Mouse (Mus musculus) intestine, postnatal 0 days (tissue): ENCODE measurements around the gene Noct. TPM values are rescaled to one million over a fixed set of nuclear protein-coding genes. Genes with fewer than 3 reads are reported as not detected.
"Not testable (repeated sequence)": the region's sequence is repeated elsewhere in the genome, so short reads cannot be mapped to it uniquely, and the experiment has no call there.

Experiments
- ATAC-seq: fragments of 200-750 bp; cut with Nextera tagmentation; 2 replicates; pipeline ENCODE4 v1.8.0; 2017; ENCODE audit warnings: mild to moderate bottlenecking, moderate TSS enrichment, moderate library complexity
- H3K27ac ChIP-seq: fragments of 300-500 bp; sonication (generic); 2 replicates; pipeline ENCODE4 v1.5.1; 2014; ENCODE audit warnings: mild to moderate bottlenecking, low read depth, low read length, moderate library complexity
- H3K27me3 ChIP-seq: fragments of 300-500 bp; sonication (generic); replicated peaks from 2 replicates; pipeline ENCODE4 v1.6.1; 2014; ENCODE audit warnings: low read length, mixed read lengths; ENCODE audit not compliant: control insufficient read depth, insufficient read depth
- H3K36me3 ChIP-seq: fragments of 300-500 bp; sonication (generic); 2 replicates; pipeline ENCODE4 v1.6.1; 2014; ENCODE audit warnings: mild to moderate bottlenecking, moderate library complexity; ENCODE audit not compliant: control insufficient read depth, insufficient read depth
- H3K4me1 ChIP-seq: fragments of 300-500 bp; sonication (generic); replicated peaks from 2 replicates; pipeline ENCODE4 v1.6.1; 2014; ENCODE audit warnings: antibody characterized with exemption, low read length, mixed read lengths; ENCODE audit not compliant: control insufficient read depth, insufficient read depth
- H3K4me2 ChIP-seq: fragments of 300-500 bp; sonication (generic); replicated peaks from 2 replicates; pipeline ENCODE4 v1.6.1; 2014; ENCODE audit warnings: low read depth, mild to moderate bottlenecking, moderate library complexity
- H3K4me3 ChIP-seq: fragments of 300-500 bp; sonication (generic); 2 replicates; pipeline ENCODE4 v1.5.1; 2014; ENCODE audit warnings: low read depth, low read length
- H3K9ac ChIP-seq: fragments of 300-500 bp; sonication (generic); 2 replicates; pipeline ENCODE4 v1.6.1; 2014; ENCODE audit warnings: mild to moderate bottlenecking, low read depth, low read length
- H3K9me3 ChIP-seq: fragments of 300-500 bp; sonication (generic); 2 replicates; pipeline ENCODE4 v1.6.1; 2016; ENCODE audit warnings: mixed run types; ENCODE audit not compliant: control insufficient read depth
- CTCF ChIP-seq: sonication (generic); IDR thresholded peaks from 2 replicates; pipeline ENCODE4 v1.5.1; 2016; ENCODE audit warnings: low read depth, mild to moderate bottlenecking, control low read depth, antibody characterized with exemption, moderate library complexity
- WGBS: fragments of 180-500 bp; shearing (Covaris S2); extraction: QIAGEN DNeasy Blood & Tissue Kit; methylation state at CpG from one replicate; pipeline ENCODE4 v1.1.7; 2014; 5-methylcytosine and 5-hydroxymethylcytosine counted together
- polyA plus RNA-seq: library from polyadenylated mRNA; unstranded; fragments of >200 nt; fragmentation: Nextera tagmentation; extraction: Ambion mirVana; gene quantifications from 2 replicates; pipeline ENCODE4 v1.2.1, GENCODE M21; 2015

Noct gene
- polyA plus RNA-seq, result 11.3 and 12.0 TPM in 2 replicates

DNA sequence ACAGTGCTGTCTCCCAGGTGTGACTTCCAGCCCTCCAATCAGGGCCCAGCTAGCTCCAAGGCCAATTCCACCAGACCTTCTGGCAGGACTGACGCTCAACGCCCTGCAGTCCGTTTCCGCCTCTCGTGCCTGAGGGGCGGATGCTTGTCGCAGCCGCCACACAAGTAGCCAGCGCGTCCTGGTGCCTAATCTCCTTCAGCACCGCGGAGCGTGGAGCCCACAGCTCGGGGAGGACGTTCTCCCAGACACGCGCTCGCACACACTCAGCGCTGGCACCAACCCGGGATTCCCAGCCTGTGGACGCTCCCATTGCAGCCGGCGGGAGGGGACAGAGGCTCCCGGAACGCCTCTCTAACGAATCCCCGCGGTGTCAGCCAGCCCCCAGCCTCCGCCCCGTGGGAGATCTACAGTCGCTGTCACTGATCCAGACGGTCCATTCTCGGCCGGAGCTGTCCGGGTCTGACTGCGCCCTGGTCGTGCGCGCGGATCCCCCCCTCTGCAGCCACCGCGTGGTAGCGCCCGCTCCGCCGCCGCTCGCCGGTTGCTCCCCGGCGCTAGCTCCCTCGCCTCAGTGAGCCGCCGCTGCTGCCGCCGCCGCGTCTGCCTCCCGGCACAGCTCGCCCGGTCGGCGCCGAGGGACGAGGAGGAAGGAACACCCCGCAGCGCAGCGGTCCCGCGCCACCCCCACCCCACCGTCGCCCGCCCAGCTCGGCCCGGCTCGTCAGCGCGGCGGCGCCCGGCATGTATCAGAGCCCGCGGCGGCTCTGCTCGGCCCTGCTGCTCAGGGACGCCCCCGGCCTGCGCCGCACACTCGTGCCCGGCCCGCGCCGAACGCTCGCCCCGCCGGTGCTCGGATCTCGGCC is at the start of gene Noct:
Noct (plus strand) TSS at position 85 of the 863 bp plus-strand sequence.
- H3K27ac ChIP-seq, result peak within 1 kb of the TSS; percentile 98
- no peaks in the 10 kb centered on the region; the same call in 1 of the 2 replicates for H3K4me1 ChIP-seq
- ATAC-seq, result peak; percentile 80
- no peaks in the 10 kb centered on the region for H3K27me3 ChIP-seq
- under 1% methylated on average over 92 of the region's 100 CpGs for WGBS
- H3K9ac ChIP-seq, result peak within 1 kb of the TSS; percentile 89
- H3K4me3 ChIP-seq, result peak within 1 kb of the TSS; percentile 87
- no peak for TF ChIP-seq CTCF
- H3K9me3 ChIP-seq, result no peaks in the 10 kb centered on the region
- H3K4me2 ChIP-seq, result peak within 1 kb of the TSS; percentile 95
- H3K36me3 ChIP-seq, result no peaks in the 10 kb centered on the region

DNA sequence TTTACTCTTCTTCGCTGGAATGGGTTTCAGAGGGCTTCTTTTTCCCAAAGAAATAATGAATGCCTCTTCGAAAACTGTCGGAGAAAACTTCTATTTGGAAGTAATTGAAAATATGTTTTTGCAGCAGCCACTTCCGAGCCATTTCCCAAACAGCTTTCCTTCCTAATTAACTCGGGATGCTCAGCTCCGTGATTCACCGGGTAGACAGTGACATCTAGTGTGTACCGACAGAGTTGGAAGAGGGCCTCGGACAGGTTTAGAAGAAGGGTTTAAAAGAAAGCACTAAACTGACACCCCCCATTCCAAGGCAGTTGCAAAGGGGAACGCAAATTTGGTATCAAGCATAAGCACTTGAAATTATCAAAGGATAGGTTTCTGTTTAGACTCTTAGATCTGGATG is 46.1 kb upstream of the Noct start:
- H3K27me3 ChIP-seq, result no peaks in the 10 kb centered on the region
- 48% methylated on average over 10 of the region's 10 CpGs for WGBS
- ATAC-seq, result no peak

GRCm38 (mm10) chr3:51179460-51180146 is 44.6 kb upstream of the Noct start:
- 91% methylated on average over 6 of the region's 6 CpGs for WGBS
- Histone ChIP-seq H3K9ac (no peak overlapping the region), H3K4me2 (no peak overlapping the region), H3K4me3 (no peak overlapping the region), H3K9me3 (no peaks in the 10 kb centered on the region), H3K36me3 (no peaks in the 10 kb centered on the region), H3K27ac (no peak overlapping the region), H3K4me1 (no peaks in the 10 kb centered on the region), H3K27me3 (no peaks in the 10 kb centered on the region)
- ATAC-seq, result no peak
- TF ChIP-seq CTCF, result no peak

More for the DNA sequence above, 46.1 kb upstream of the Noct start:
- Histone ChIP-seq H3K4me2 (no peak overlapping the region), H3K36me3 (no peaks in the 10 kb centered on the region), H3K27ac (no peak overlapping the region), H3K9me3 (no peaks in the 10 kb centered on the region), H3K9ac (no peak overlapping the region), H3K4me3 (no peak overlapping the region), H3K4me1 (no peaks in the 10 kb centered on the region)
- TF ChIP-seq CTCF, result peak; percentile 42

DNA sequence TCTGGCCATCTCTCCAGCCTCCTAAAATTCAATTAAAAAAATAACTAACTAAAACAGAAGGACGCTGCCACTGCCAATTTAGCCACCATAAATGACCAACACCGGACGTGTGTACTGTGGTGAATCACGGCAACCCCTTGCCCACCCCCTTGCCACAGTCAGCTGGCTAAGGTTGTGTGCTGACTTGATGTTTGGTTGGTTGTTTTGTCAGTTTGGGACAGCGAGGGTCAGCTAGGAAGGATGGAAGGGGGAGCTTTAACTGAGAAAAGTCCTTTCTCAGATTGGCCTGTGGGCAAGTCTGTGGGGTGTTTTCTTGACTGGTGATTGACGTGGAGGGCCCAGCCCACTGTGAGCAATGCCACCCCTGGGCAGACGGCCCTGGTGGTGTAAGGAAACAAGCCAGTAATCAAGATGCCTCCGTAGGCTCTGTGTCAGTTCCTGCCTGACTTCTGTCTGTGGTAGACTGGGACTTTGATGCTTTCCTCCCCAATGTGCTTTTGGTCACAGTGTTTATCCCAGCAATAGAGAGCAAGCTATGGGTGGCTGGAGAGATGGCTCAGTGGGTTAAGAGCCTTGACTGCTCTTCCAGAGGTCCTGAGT is 43.8 kb upstream of the Noct start:
- Histone ChIP-seq H3K9ac (no peak overlapping the region), H3K4me2 (no peak overlapping the region), H3K27me3 (no peaks in the 10 kb centered on the region), H3K4me3 (no peak overlapping the region), H3K27ac (no peak overlapping the region), H3K36me3 (no peaks in the 10 kb centered on the region), H3K9me3 (no peaks in the 10 kb centered on the region), H3K4me1 (no peaks in the 10 kb centered on the region)
- TF ChIP-seq CTCF, result no peak
- no peak for ATAC-seq
- WGBS, result 76% methylated on average over 8 of the region's 8 CpGs

DNA sequence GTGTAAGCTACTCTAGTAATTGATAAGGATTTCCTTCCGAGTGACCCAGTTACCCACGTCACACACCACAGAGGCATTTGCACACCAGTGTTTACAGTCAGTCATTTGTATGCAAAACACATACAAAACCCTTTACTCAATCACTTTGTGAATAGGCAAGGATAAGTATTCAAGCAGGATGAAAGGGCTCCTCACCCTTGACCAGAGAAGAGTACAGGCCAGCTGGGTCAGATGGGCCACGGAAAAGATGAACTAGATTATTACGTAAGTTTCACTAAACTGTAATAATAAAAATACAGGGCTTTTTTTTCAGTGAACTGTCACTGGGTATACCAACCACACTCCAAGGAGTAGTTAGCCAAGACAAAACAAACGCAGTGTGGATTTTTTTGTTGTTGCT is 41.8 kb upstream of the Noct start:
- WGBS, result 75% methylated on average over 5 of the region's 5 CpGs
- Histone ChIP-seq H3K27me3 (no peaks in the 10 kb centered on the region), H3K4me3 (no peak overlapping the region)

DNA sequence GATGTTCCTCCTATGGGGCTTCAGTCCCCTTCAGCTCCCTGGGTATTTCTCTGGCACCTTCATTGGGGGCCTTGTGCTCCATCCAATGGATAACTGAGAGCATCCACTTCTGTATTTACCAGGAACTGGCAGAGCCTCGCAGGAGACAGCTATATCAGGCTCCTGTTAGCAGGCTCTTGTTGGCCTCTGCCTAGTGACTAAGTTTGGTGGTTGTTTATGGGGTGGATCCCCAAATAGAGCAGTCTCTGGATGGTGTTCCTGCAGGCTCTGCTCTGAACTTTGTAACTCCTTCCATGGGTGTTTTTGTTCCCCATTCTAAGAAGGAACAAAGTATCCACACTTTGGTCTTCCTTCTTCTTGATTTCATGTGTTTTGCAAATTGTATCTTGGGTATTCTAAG is 40.7 kb upstream of the Noct start:
- not testable (repeated sequence) for H3K36me3 ChIP-seq, ATAC-seq, H3K27ac ChIP-seq, H3K4me3 ChIP-seq, H3K9ac ChIP-seq, H3K27me3 ChIP-seq, H3K4me1 ChIP-seq, H3K9me3 ChIP-seq, H3K4me2 ChIP-seq
- 62% methylated on average over 1 of the region's 1 CpGs for WGBS

More for the DNA sequence above, 41.8 kb upstream of the Noct start:
- Histone ChIP-seq H3K36me3 (no peaks in the 10 kb centered on the region), H3K9me3 (no peaks in the 10 kb centered on the region), H3K4me1 (no peaks in the 10 kb centered on the region), H3K9ac (no peak overlapping the region), H3K4me2 (no peak overlapping the region), H3K27ac (no peak overlapping the region)
- no peak for ATAC-seq
- TF ChIP-seq CTCF, result no peak

- not testable (repeated sequence) for H3K9ac ChIP-seq, H3K27me3 ChIP-seq, H3K27ac ChIP-seq, H3K9me3 ChIP-seq, ATAC-seq, H3K4me1 ChIP-seq, H3K36me3 ChIP-seq, H3K4me2 ChIP-seq, H3K4me3 ChIP-seq
- WGBS, result 82% methylated on average over 3 of the region's 3 CpGs
These were observed 40.3 kb upstream of the Noct start for GRCm38 (mm10) chr3:51183967-51184366.
